Mouse (Mus musculus) thymus, adult 2 months (tissue): ENCODE data around the gene Anks3. TPM values are rescaled to one million over a fixed set of nuclear protein-coding genes. Genes with fewer than 3 reads are reported as not detected.

ENCODE experiments used
- DNase-seq: peaks from one replicate; pipeline ENCODE4 v3.0.0; 2021
- H3K27ac ChIP-seq: fragments of 200-500 bp; 2 replicates; pipeline ENCODE4 v1.5.1; 2012; ENCODE audit warnings: low read length, control low read depth; ENCODE audit not compliant: control insufficient read depth, insufficient read depth
- H3K27me3 ChIP-seq: fragments of 200-500 bp; 2 replicates; pipeline ENCODE4 v1.6.1; 2012; ENCODE audit warnings: mild to moderate bottlenecking, low read length, moderate library complexity, mixed read lengths; ENCODE audit not compliant: control insufficient read depth, insufficient read depth
- H3K36me3 ChIP-seq: fragments of 200-500 bp; 2 replicates; pipeline ENCODE4 v1.6.1; 2012; ENCODE audit warnings: mild to moderate bottlenecking, low read length, moderate library complexity; ENCODE audit not compliant: control insufficient read depth, insufficient read depth
- H3K4me1 ChIP-seq: fragments of 200-500 bp; replicated peaks from 2 replicates; pipeline ENCODE4 v1.6.1; 2012; ENCODE audit warnings: low read length; ENCODE audit not compliant: control insufficient read depth, insufficient read depth
- H3K4me3 ChIP-seq: fragments of 200-500 bp; 2 replicates; pipeline ENCODE4 v1.5.1; 2012; ENCODE audit warnings: mild to moderate bottlenecking, low read length, control low read depth, moderate library complexity; ENCODE audit not compliant: control insufficient read depth, insufficient read depth
- CTCF ChIP-seq: fragments of 200-500 bp; IDR thresholded peaks from 2 replicates; pipeline ENCODE4 v1.5.1; 2012; ENCODE audit warnings: mild to moderate bottlenecking, control low read depth, low read length, moderate library complexity, borderline replicate concordance; ENCODE audit not compliant: control insufficient read depth, poor library complexity, insufficient read depth; ENCODE audit errors: extremely low read depth
- POLR2A ChIP-seq: fragments of 200-500 bp; IDR thresholded peaks from 2 replicates; pipeline ENCODE4 v1.6.1; 2012; ENCODE audit warnings: mild to moderate bottlenecking, low read length, control low read depth, moderate library complexity; ENCODE audit not compliant: control insufficient read depth, poor library complexity, insufficient read depth; ENCODE audit errors: extremely low read depth
- WGBS: fragments of 180-500 bp; shearing (Covaris S2); methylation state at CpG from one replicate; pipeline ENCODE4 v1.1.7; 2018; 5-methylcytosine and 5-hydroxymethylcytosine counted together
- polyA plus RNA-seq: library from polyadenylated mRNA; depleted of rRNA; stranded (reverse); fragments of >200 nt; gene quantifications from 2 replicates; pipeline ENCODE4 v1.2.3, GENCODE M21; 2012

Gene Anks3
- polyA plus RNA-seq, 1 experiment: 89.0 TPM

DNA sequence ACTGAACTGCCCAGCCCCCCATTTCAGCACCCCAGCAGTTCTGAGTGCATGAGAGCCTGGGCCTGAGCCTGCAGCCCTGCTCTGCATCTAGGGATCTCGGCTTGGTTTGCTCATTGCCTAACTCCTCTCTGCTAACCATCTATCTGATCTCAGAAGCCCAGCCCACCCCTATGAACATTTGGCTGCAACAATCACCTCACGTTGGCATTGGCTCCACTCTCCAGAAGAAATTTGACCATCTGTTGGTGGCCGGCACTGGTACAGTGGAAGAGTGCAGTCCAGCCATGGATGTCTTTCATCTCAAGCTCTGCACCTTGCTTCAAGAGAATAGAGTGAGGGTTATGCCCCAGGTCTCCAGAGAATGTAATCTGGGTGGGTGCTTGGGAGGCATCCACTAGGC, 6.6 kb downstream of the Anks3 start:
- H3K27ac ChIP-seq: no peak overlapping the region
- H3K36me3 ChIP-seq: peaks cover 36% of the 10 kb centered on the region
- H3K4me1 ChIP-seq: peaks cover 5% of the 10 kb centered on the region
- TF ChIP-seq POLR2A (no peak), CTCF (no peak)
- 100% methylated on average over 3 of the region's 3 CpGs for WGBS
- no peak for DNase-seq
- H3K27me3 ChIP-seq: no peaks in the 10 kb centered on the region
- H3K4me3 ChIP-seq: no peak overlapping the region

DNA sequence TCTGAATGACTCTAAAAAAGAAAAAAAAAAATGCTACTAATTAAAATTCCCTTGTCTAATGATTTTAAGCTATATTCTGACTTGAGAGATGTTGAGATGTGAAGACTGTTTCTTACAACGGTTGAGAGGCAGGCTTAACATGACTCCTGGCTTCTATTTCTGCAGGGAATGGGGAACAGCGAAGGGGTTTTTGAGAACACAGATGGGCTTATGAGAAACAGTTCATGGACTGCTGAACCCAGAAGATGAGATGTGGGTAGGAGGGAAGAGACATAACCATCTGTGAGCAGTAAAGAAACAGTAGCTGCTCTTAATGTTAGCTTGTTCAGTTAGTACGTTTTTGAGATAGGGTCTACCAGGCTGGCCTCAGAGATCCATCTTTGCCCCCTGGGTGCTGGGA, 7.4 kb downstream of the Anks3 start:
- peaks cover 44% of the 10 kb centered on the region for H3K36me3 ChIP-seq
- no peak overlapping the region for H3K27ac ChIP-seq
- WGBS: 95% methylated on average over 3 of the region's 3 CpGs
- no peaks in the 10 kb centered on the region for H3K27me3 ChIP-seq
- H3K4me1 ChIP-seq: peaks cover 5% of the 10 kb centered on the region
- no peak for TF ChIP-seq CTCF
- no peak for TF ChIP-seq POLR2A
- no peak for DNase-seq
- no peak overlapping the region for H3K4me3 ChIP-seq

DNA sequence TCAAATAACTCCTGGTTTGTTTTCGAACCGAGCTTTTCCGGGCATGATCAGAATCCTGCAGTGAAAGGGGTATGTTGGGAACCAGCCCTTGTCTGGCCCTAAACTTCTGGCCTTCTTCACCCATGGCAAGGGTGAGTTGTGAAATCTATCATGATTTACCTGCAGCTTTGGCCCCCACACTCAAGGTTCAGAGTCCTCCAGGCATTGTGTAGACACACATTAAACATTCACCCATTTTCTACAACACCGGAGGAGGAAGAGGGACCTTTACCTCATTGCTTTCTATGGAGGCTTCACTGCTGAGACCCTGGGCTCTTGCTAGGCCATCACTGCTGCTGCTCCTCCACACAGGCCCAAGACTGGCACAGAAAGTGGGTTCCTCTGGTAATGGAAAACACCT, 16.6 kb downstream of the Anks3 start:
- Histone ChIP-seq H3K4me3 (no peak overlapping the region), H3K27me3 (no peaks in the 10 kb centered on the region), H3K27ac (no peak overlapping the region), H3K36me3 (peaks cover 49% of the 10 kb centered on the region), H3K4me1 (no peaks in the 10 kb centered on the region)
- WGBS: 96% methylated on average over 4 of the region's 4 CpGs
- TF ChIP-seq POLR2A: no peak
- no peak for TF ChIP-seq CTCF
- no peak for DNase-seq

DNA sequence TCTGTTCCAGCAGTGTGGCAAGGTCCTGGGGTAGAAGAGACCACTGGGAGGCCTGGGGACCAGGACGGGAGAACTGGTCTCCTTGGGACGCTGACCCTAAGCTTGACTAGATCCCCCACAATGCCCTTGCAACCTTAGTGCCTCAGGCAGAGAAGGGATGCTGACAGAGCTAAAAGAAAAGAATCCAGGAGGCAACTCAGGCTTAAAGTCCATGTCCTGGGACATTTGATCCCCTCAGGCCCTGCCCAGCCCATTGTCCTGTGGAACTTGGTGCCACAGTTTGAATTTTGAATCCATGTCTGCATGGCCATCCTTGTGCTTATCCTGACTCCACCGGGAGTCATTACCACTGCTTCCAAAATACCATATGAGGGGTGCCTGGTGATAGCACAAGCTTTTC, 17.9 kb downstream of the Anks3 start:
- DNase-seq: no peak
- 96% methylated on average over 3 of the region's 3 CpGs for WGBS
- Histone ChIP-seq H3K36me3 (peaks cover 47% of the 10 kb centered on the region), H3K27ac (no peak overlapping the region), H3K4me3 (no peak overlapping the region), H3K27me3 (no peaks in the 10 kb centered on the region), H3K4me1 (no peaks in the 10 kb centered on the region)
- no peak for TF ChIP-seq CTCF
- TF ChIP-seq POLR2A: no peak

DNA sequence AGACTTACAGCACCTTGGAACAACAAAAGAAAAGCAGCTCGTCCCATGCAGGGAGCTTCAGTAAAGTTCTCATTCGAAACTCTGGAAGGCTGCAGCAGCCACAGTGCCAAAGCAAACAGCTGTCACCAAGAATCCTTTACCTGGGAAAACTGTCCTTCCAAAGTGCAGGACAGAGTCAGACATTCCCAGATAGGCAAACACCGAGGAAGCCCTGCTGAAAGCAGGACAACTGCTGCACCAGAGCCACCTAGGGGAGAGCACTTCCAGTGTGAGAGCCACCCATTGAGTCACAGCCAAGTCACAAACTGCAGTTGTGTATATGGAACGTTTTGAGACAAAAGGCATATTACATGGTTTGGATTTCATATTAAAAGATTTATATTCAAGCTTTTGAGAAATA, 18.6 kb downstream of the Anks3 start:
- WGBS: 90% methylated on average over 4 of the region's 4 CpGs
- TF ChIP-seq CTCF (no peak), POLR2A (no peak)
- peaks cover 40% of the 10 kb centered on the region for H3K36me3 ChIP-seq
- no peak overlapping the region for H3K27ac ChIP-seq
- DNase-seq: no peak
- no peak overlapping the region for H3K4me3 ChIP-seq
- no peaks in the 10 kb centered on the region for H3K4me1 ChIP-seq
- no peaks in the 10 kb centered on the region for H3K27me3 ChIP-seq

DNA sequence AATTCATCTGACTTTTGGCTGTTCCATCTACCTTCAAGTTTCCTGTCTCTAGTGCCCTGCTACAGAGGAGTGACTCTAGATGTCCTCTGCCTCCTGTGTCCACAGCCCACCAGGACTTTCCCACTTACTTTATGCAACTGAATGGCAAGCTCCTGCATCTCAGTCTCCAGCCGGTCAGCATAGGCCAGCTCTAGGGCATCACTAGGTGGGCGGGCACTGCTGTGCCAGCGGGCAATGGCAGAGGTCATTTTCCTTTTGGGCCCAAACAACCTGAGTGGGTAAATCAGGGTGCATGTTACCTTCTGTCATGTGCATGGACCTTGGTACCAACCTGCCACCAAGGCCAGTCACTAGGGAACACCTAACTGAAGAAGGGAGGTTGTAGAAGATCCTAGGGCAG, 20.6 kb downstream of the Anks3 start:
- H3K36me3 ChIP-seq: peaks cover 29% of the 10 kb centered on the region
- no peak overlapping the region for H3K4me3 ChIP-seq
- DNase-seq: no peak
- H3K4me1 ChIP-seq: peaks cover 12% of the 10 kb centered on the region
- WGBS: 99% methylated on average over 3 of the region's 3 CpGs
- TF ChIP-seq CTCF (no peak), POLR2A (no peak)
- no peaks in the 10 kb centered on the region for H3K27me3 ChIP-seq
- no peak overlapping the region for H3K27ac ChIP-seq

DNA sequence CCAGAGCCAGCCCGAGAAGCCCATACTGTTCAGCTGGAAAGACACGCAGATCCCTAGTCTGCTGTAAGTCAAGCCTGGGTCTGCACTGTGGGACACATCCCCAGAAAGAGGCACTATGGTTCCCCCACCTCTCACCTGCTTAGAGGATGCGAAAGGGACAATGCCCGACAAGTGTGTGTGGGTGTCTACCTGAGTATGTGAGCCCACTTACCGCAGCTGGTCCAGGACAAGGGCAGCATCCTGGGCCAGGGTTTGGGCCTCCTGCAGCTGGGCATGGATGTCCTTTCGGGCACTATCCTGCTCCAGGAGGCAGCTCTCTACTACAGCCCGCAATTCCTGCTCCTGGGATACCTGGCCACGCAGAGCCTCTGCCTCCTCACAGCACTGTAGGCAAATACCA, 21.1 kb downstream of the Anks3 start:
- Histone ChIP-seq H3K36me3 (peaks cover 27% of the 10 kb centered on the region), H3K4me1 (peaks cover 12% of the 10 kb centered on the region), H3K27me3 (no peaks in the 10 kb centered on the region), H3K27ac (no peak overlapping the region), H3K4me3 (no peak overlapping the region)
- DNase-seq: no peak
- TF ChIP-seq POLR2A (no peak), CTCF (no peak)
- 98% methylated on average over 8 of the region's 8 CpGs for WGBS

DNA sequence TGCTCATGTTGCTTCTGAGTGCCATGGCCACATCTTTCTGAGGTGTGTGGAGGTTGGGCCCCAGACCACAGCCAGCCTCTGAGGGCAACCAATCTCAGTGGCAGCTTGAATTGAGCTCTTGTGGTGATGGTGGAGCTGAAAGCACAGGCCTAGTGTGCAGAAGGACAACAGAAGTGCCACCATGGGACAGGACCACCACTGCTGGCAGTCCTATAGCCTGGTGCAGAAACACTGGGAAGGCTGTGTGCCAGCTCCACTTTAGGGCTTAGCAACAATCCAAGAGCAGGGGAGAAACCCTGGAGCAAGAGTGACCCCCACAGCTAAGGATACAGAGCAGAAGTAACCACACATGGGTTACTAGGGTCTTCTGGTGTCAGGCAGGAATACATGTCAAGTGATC, 23.0 kb downstream of the Anks3 start:
- Histone ChIP-seq H3K27ac (no peak overlapping the region), H3K4me1 (peaks cover 12% of the 10 kb centered on the region), H3K27me3 (no peaks in the 10 kb centered on the region), H3K36me3 (peaks cover 17% of the 10 kb centered on the region), H3K4me3 (no peak overlapping the region)
- no peak for TF ChIP-seq CTCF
- TF ChIP-seq POLR2A: no peak
- no peak for DNase-seq
